Mouse (Mus musculus) kidney, embryonic 14.5 days (tissue): Measurements from ENCODE around the gene Lrrc25. TPM values are rescaled to one million over a fixed set of nuclear protein-coding genes. Genes with fewer than 3 reads are reported as not detected.

ENCODE experiments used
- ATAC-seq: fragments of 200-750 bp; cut with Nextera tagmentation; 2 replicates; pipeline ENCODE4 v1.8.0; 2017; ENCODE audit warnings: moderate number of reproducible peaks, mild to moderate bottlenecking, moderate TSS enrichment, moderate library complexity; ENCODE audit not compliant: low FRiP score, low TSS enrichment
- H3K27ac ChIP-seq: fragments of 300-500 bp; sonication (generic); 2 replicates; pipeline ENCODE4 v1.5.1; 2014; ENCODE audit warnings: low read depth, mild to moderate bottlenecking, low read length, moderate library complexity, mixed read lengths
- H3K27me3 ChIP-seq: fragments of 300-500 bp; sonication (generic); 2 replicates; pipeline ENCODE4 v1.6.1; 2014; ENCODE audit warnings: mild to moderate bottlenecking, low read length; ENCODE audit not compliant: control insufficient read depth, insufficient read depth
- H3K36me3 ChIP-seq: fragments of 300-500 bp; sonication (generic); 2 replicates; pipeline ENCODE4 v1.6.1; 2014; ENCODE audit warnings: low read length, mixed read lengths; ENCODE audit not compliant: control insufficient read depth, insufficient read depth
- H3K4me1 ChIP-seq: fragments of 300-500 bp; sonication (generic); 2 replicates; pipeline ENCODE4 v1.6.1; 2014; ENCODE audit warnings: low read length, mixed read lengths; ENCODE audit not compliant: control insufficient read depth, insufficient read depth
- H3K4me2 ChIP-seq: fragments of 300-500 bp; sonication (generic); replicated peaks from 2 replicates; pipeline ENCODE4 v1.6.1; 2014; ENCODE audit warnings: low read depth, mild to moderate bottlenecking, low read length
- H3K4me3 ChIP-seq: fragments of 300-500 bp; sonication (generic); 2 replicates; pipeline ENCODE4 v1.5.1; 2014; ENCODE audit warnings: mild to moderate bottlenecking, low read length
- H3K9ac ChIP-seq: fragments of 300-500 bp; sonication (generic); 2 replicates; pipeline ENCODE4 v1.6.1; 2014; ENCODE audit warnings: low read depth, mild to moderate bottlenecking, low read length, moderate library complexity
- H3K9me3 ChIP-seq: fragments of 300-500 bp; sonication (generic); 2 replicates; pipeline ENCODE4 v1.6.1; 2016; ENCODE audit warnings: low read length; ENCODE audit not compliant: control insufficient read depth
- WGBS: fragments of 180-500 bp; shearing (Covaris S2); extraction: QIAGEN DNeasy Blood & Tissue Kit; methylation state at CpG from one replicate; pipeline ENCODE4 v1.1.7; 2014; 5-methylcytosine and 5-hydroxymethylcytosine counted together
- polyA plus RNA-seq: library from polyadenylated mRNA; unstranded; fragments of >200 nt; fragmentation: Nextera tagmentation; extraction: Ambion mirVana; gene quantifications from 2 replicates; pipeline ENCODE4 v1.2.1, GENCODE M21; 2014

Gene Lrrc25
- polyA plus RNA-seq, 1 experiment from 2014 or later, result 1.4 TPM

GRCm38 (mm10) chr8:70648164-70648442 is 32.1 kb downstream of the Lrrc25 start:
- Histone ChIP-seq H3K4me1 (peaks cover 34% of the 10 kb centered on the region), H3K9ac (no peak overlapping the region), H3K4me3 (no peak overlapping the region), H3K36me3 (peaks cover 21% of the 10 kb centered on the region), H3K27me3 (no peaks in the 10 kb centered on the region), H3K4me2 (no peak overlapping the region), H3K27ac (no peak overlapping the region), H3K9me3 (no peaks in the 10 kb centered on the region)
- ATAC-seq, result no peak
- 25% methylated on average over 1 of the region's 1 CpGs for WGBS

GRCm38 (mm10) chr8:70648921-70649320 is 33.0 kb downstream of the Lrrc25 start:
- no peak overlapping the region for H3K4me3 ChIP-seq
- H3K4me2 ChIP-seq, result no peak overlapping the region
- peaks cover 21% of the 10 kb centered on the region for H3K36me3 ChIP-seq
- peaks cover 34% of the 10 kb centered on the region for H3K4me1 ChIP-seq
- 63% methylated on average over 3 of the region's 3 CpGs for whole genome bisulfite sequencing
- H3K27ac ChIP-seq, result no peak overlapping the region
- no peak for ATAC-seq
- H3K27me3 ChIP-seq, result no peaks in the 10 kb centered on the region
- no peak overlapping the region for H3K9ac ChIP-seq
- H3K9me3 ChIP-seq, result no peaks in the 10 kb centered on the region

- Histone ChIP-seq H3K4me2 (no peak overlapping the region), H3K27me3 (no peaks in the 10 kb centered on the region), H3K4me3 (no peak overlapping the region), H3K27ac (peak overlapping the region; percentile 32; the same call in 1 of the 2 replicates), H3K36me3 (peaks cover 21% of the 10 kb centered on the region), H3K4me1 (peaks cover 34% of the 10 kb centered on the region), H3K9me3 (no peaks in the 10 kb centered on the region), H3K9ac (no peak overlapping the region)
- ATAC-seq, result peak; percentile 26; the same call in 1 of the 2 replicates
- WGBS, result 70% methylated on average over 4 of the region's 4 CpGs
Observed at GRCm38 (mm10) chr8:70649324-70649723, 33.4 kb downstream of the Lrrc25 start.

GRCm38 (mm10) chr8:70650351-70650750 is 34.4 kb downstream of the Lrrc25 start:
- Histone ChIP-seq H3K27me3 (no peaks in the 10 kb centered on the region), H3K9me3 (no peaks in the 10 kb centered on the region), H3K4me1 (peaks cover 34% of the 10 kb centered on the region), H3K9ac (no peak overlapping the region), H3K36me3 (peaks cover 29% of the 10 kb centered on the region), H3K27ac (no peak overlapping the region), H3K4me2 (no peak overlapping the region), H3K4me3 (no peak overlapping the region)
- 94% methylated on average over 17 of the region's 17 CpGs for WGBS
- no peak for ATAC-seq

DNA sequence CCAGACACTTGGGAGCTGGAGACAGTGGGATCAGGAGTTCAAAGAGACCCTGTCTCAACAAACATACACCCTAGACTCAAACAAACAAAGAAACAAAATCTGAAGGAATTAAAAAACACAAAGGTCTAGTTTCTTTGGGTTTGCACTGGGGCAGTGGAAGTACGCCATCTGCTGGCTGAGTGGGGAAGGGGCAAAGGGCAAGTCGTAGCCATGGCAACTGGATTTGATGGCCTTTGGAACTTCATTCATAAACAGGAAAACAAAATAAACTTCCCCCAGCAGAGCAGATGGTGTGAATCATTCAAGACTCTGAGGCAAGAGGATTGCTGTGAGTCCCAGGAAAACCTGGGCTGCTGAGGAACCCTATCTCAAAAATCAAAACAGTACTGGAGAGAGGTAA is 37.3 kb downstream of the Lrrc25 start:
- ATAC-seq, result no peak
- Histone ChIP-seq H3K4me2 (no peak overlapping the region), H3K36me3 (peaks cover 40% of the 10 kb centered on the region), H3K9me3 (no peaks in the 10 kb centered on the region), H3K27ac (no peak overlapping the region), H3K4me3 (no peak overlapping the region), H3K9ac (no peak overlapping the region), H3K4me1 (peaks cover 8% of the 10 kb centered on the region), H3K27me3 (no peaks in the 10 kb centered on the region)
- WGBS, result 58% methylated on average over 2 of the region's 2 CpGs

DNA sequence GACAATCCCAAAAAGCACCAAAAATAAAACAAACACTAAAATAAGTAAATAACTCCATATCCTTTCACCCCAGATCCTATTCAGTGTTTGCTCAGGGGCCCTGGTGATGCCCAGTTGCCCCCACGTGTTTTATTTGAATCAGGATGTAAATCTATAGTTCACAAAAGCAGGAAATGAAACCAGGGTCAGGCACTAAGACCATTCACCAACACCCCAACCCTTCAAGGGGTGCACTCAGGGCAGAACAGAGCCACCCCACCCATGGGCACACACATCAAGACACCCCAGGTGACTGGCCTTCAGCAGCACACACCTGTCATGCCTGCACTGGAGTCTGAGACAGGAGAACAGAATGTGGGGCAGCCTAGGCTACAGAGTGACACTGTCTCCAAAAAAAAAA is 38.2 kb downstream of the Lrrc25 start:
- WGBS, result 54% methylated on average over 1 of the region's 1 CpGs

DNA sequence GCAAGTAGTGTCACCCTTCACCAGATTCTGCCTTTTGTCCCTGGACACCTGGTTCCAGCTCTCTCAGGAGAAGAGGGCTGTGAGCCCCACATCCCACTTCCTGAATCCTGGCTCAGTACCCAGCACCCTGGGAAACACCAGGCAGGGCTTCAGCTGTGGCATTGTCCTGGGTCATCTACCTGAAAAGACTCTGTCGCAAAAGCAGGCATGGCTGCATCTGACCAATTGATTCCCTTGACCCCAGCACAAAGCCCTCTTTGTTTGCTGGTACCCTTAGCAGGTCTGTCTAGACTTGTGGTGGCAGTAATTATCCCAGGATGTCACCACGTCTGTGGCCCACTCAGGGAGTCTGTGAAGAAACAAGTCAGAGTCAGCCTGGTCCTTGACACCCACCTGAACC is 39.5 kb downstream of the Lrrc25 start:
- peaks cover 33% of the 10 kb centered on the region for H3K36me3 ChIP-seq
- H3K9ac ChIP-seq, result no peak overlapping the region
- H3K27ac ChIP-seq, result no peak overlapping the region
- 64% methylated on average over 2 of the region's 2 CpGs for WGBS
- no peak for ATAC-seq
- H3K4me2 ChIP-seq, result no peak overlapping the region
- H3K27me3 ChIP-seq, result no peaks in the 10 kb centered on the region
- no peak overlapping the region for H3K4me3 ChIP-seq
- no peaks in the 10 kb centered on the region for H3K9me3 ChIP-seq
- peaks cover 8% of the 10 kb centered on the region for H3K4me1 ChIP-seq

More for the DNA sequence above, 38.2 kb downstream of the Lrrc25 start:
- Histone ChIP-seq H3K4me3 (no peak overlapping the region), H3K36me3 (peaks cover 40% of the 10 kb centered on the region), H3K9ac (no peak overlapping the region), H3K27me3 (no peaks in the 10 kb centered on the region), H3K27ac (no peak overlapping the region), H3K9me3 (no peaks in the 10 kb centered on the region), H3K4me1 (peaks cover 13% of the 10 kb centered on the region), H3K4me2 (no peak overlapping the region)
- no peak for ATAC-seq

DNA sequence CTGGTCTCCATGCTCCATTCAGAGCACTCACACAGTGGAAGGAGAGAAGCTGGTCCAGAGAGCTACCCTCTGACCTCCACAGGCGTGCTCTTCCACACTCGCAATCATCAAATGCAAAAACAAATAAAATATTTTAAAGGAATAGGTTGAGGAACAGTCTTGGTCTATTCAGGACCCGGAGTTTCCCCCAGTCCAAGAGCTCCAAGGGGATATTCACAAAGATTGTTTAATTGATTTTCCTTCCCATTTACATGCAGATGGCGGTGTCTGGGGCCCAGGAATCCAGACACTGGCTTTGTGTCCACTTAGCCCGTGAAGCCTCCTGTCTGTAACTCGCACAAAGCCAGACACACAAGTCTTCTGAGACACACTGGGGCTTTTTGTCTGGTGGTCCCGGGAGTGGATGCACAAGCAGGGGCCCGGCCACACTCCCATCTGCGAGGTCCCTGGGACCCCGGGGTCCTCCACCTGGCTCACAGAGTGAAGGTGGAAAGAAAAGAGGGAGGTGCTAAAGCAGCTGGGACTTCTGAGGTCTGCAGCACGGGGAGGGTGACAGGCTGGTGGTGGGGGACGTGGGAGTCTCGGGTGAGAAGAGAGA is 40.3 kb downstream of the Lrrc25 start:
- H3K27ac ChIP-seq, result no peak overlapping the region
- no peak overlapping the region for H3K4me2 ChIP-seq
- H3K36me3 ChIP-seq, result peaks cover 24% of the 10 kb centered on the region
- 67% methylated on average over 13 of the region's 13 CpGs for whole genome bisulfite sequencing
- H3K4me3 ChIP-seq, result no peak overlapping the region
- no peak for ATAC-seq
- no peaks in the 10 kb centered on the region for H3K27me3 ChIP-seq
- peaks cover 8% of the 10 kb centered on the region for H3K4me1 ChIP-seq
- H3K9ac ChIP-seq, result no peak overlapping the region
- no peaks in the 10 kb centered on the region for H3K9me3 ChIP-seq

- Histone ChIP-seq H3K36me3 (peaks cover 19% of the 10 kb centered on the region), H3K9ac (no peak overlapping the region), H3K4me2 (no peak overlapping the region), H3K27me3 (no peaks in the 10 kb centered on the region), H3K4me3 (no peak overlapping the region), H3K27ac (no peak overlapping the region), H3K4me1 (peaks cover 8% of the 10 kb centered on the region), H3K9me3 (no peaks in the 10 kb centered on the region)
- ATAC-seq, result no peak
- WGBS, result 96% methylated on average over 3 of the region's 3 CpGs
Observed at GRCm38 (mm10) chr8:70657214-70657613, 41.3 kb downstream of the Lrrc25 start.
